Mouse (Mus musculus) erythroblast, embryonic 14.5 days (primary cell): Measurements from ENCODE around the gene Foxo6.

Experiments
- GATA1 ChIP-seq: IDR thresholded peaks from 2 replicates; pipeline ENCODE4 v1.6.1; 2012; ENCODE audit warnings: low read length, inconsistent platforms, mixed read lengths
- TAL1 ChIP-seq: IDR thresholded peaks from 3 replicates; pipeline ENCODE4 v1.6.1; 2012; ENCODE audit warnings: low read length, inconsistent platforms, mixed read lengths

DNA sequence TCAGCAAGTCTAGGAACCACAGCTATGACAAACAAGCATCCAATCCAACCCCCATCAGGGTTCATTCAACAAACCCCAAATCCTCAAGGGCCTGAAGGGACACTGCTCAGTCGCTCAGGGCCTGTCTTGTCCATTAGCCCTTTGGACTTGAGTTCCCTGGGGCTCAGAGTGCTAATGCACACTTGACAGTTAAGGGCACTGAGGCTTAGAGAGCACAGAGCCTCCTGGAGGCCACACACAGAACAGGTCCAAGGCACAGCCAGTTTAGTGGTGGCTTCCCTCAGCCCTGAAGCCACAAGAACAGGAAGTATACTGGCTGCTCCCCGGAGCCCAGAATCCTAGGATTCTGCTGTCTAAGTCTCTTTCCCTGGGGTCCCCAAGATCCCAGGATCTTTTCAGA, 53.9 kb downstream of the Foxo6 start:
- TF ChIP-seq GATA1 (no peak), TAL1 (no peak)
